Mouse (Mus musculus) midbrain, postnatal 0 days (tissue): ENCODE measurements at regions not wholly inside any gene's neighbourhood (a gene's known extent, or its start where the extent isn't known, plus 50 kb on each side); places are given as distances from the start of the nearest gene placed in this dataset.

Experiments used
- ATAC-seq: fragments of 200-750 bp; cut with Nextera tagmentation; 2 replicates; pipeline ENCODE4 v1.8.0; 2017; ENCODE audit warnings: moderate number of reproducible peaks, mild to moderate bottlenecking, moderate TSS enrichment, moderate library complexity; ENCODE audit not compliant: low FRiP score
- DNase-seq: peaks from one replicate; pipeline ENCODE4 v3.0.0-alpha.2; 2015; ENCODE audit warnings: low spot score
- H3K27ac ChIP-seq: fragments of 300-500 bp; sonication (generic); 2 replicates; pipeline ENCODE4 v1.5.1; 2014; ENCODE audit warnings: low read depth, mild to moderate bottlenecking, low read length, mixed read lengths
- H3K27me3 ChIP-seq: fragments of 300-500 bp; sonication (generic); 2 replicates; pipeline ENCODE4 v1.6.1; 2014; ENCODE audit warnings: low read length, control low read depth, mixed read lengths; ENCODE audit not compliant: insufficient read depth
- H3K36me3 ChIP-seq: fragments of 300-500 bp; sonication (generic); 2 replicates; pipeline ENCODE4 v1.6.1; 2014; ENCODE audit warnings: low read length, control low read depth, mixed read lengths; ENCODE audit not compliant: insufficient read depth
- H3K4me1 ChIP-seq: fragments of 300-500 bp; sonication (generic); 2 replicates; pipeline ENCODE4 v1.6.1; 2014; ENCODE audit warnings: mild to moderate bottlenecking, control low read depth, antibody characterized with exemption, low read length, mixed read lengths; ENCODE audit not compliant: insufficient read depth
- H3K4me2 ChIP-seq: fragments of 300-500 bp; sonication (generic); 2 replicates; pipeline ENCODE4 v1.6.1; 2014; ENCODE audit warnings: low read depth, mild to moderate bottlenecking, low read length, mixed read lengths; ENCODE audit not compliant: poor library complexity, severe bottlenecking
- H3K4me3 ChIP-seq: fragments of 300-500 bp; sonication (generic); 2 replicates; pipeline ENCODE4 v1.5.1; 2014; ENCODE audit warnings: low read depth, mild to moderate bottlenecking, low read length, moderate library complexity
- H3K9ac ChIP-seq: fragments of 300-500 bp; sonication (generic); replicated peaks from 2 replicates; pipeline ENCODE4 v1.6.1; 2014; ENCODE audit warnings: mild to moderate bottlenecking, low read length, moderate library complexity, mixed read lengths; ENCODE audit not compliant: poor library complexity, severe bottlenecking
- H3K9me3 ChIP-seq: fragments of 300-500 bp; sonication (generic); 2 replicates; pipeline ENCODE4 v1.6.1; 2016; ENCODE audit warnings: low read length, control low read depth
- CTCF ChIP-seq: IDR thresholded peaks from 2 replicates; pipeline ENCODE4 v1.5.1; 2016; ENCODE audit warnings: antibody characterized with exemption, mild to moderate bottlenecking
- WGBS: fragments of 180-500 bp; shearing (Covaris S2); extraction: QIAGEN DNeasy Blood & Tissue Kit; methylation state at CpG from one replicate; pipeline ENCODE4 v1.1.7; 2014; 5-methylcytosine and 5-hydroxymethylcytosine counted together

- H3K36me3 ChIP-seq = no peaks in the 10 kb centered on the region
- H3K4me3 ChIP-seq = no peak overlapping the region
- H3K9me3 ChIP-seq = no peaks in the 10 kb centered on the region
- H3K27me3 ChIP-seq = no peaks in the 10 kb centered on the region
- H3K4me2 ChIP-seq = no peak overlapping the region
- TF ChIP-seq CTCF = no peak
- H3K27ac ChIP-seq = no peak overlapping the region
- 29% methylated on average over 2 of the region's 2 CpGs for WGBS
- ATAC-seq = no peak
- no peaks in the 10 kb centered on the region for H3K4me1 ChIP-seq
- no peak overlapping the region for H3K9ac ChIP-seq
- no peak for DNase-seq
Measured at GRCm38 (mm10) chr14:55301996-55302395, 80.2 kb downstream of the Dhrs2 start.

GRCm38 (mm10) chr14:55313615-55314014 lies 91.8 kb downstream of the Dhrs2 start:
- no peak overlapping the region for H3K4me3 ChIP-seq
- H3K9ac ChIP-seq = no peak overlapping the region
- DNase-seq = no peak
- no peak for TF ChIP-seq CTCF
- no peaks in the 10 kb centered on the region for H3K9me3 ChIP-seq
- no peak overlapping the region for H3K27ac ChIP-seq
- H3K27me3 ChIP-seq = no peaks in the 10 kb centered on the region
- H3K4me2 ChIP-seq = no peak overlapping the region
- no peaks in the 10 kb centered on the region for H3K4me1 ChIP-seq
- no peak for ATAC-seq
- WGBS = 77% methylated on average over 6 of the region's 6 CpGs
- H3K36me3 ChIP-seq = no peaks in the 10 kb centered on the region

GRCm38 (mm10) chr14:55323897-55324296 lies 102.1 kb downstream of the Dhrs2 start:
- H3K4me1 ChIP-seq = no peaks in the 10 kb centered on the region
- H3K9ac ChIP-seq = no peak overlapping the region
- H3K4me2 ChIP-seq = no peak overlapping the region
- no peak for DNase-seq
- H3K27me3 ChIP-seq = no peaks in the 10 kb centered on the region
- no peak overlapping the region for H3K27ac ChIP-seq
- ATAC-seq = no peak
- no peaks in the 10 kb centered on the region for H3K9me3 ChIP-seq
- no peak for TF ChIP-seq CTCF
- H3K4me3 ChIP-seq = no peak overlapping the region
- H3K36me3 ChIP-seq = no peaks in the 10 kb centered on the region

GRCm38 (mm10) chr14:55324335-55324734 lies 102.5 kb downstream of the Dhrs2 start:
- DNase-seq (no peak), ATAC-seq (no peak)

GRCm38 (mm10) chr14:55333812-55334211 lies 112.0 kb downstream of the Dhrs2 start:
- Histone ChIP-seq H3K4me2 (no peak overlapping the region), H3K9ac (no peak overlapping the region), H3K27ac (no peak overlapping the region), H3K9me3 (no peaks in the 10 kb centered on the region), H3K4me3 (no peak overlapping the region), H3K27me3 (no peaks in the 10 kb centered on the region), H3K4me1 (no peaks in the 10 kb centered on the region), H3K36me3 (no peaks in the 10 kb centered on the region)
- TF ChIP-seq CTCF = no peak
- ATAC-seq (no peak), DNase-seq (no peak)
- 73% methylated on average over 3 of the region's 3 CpGs for WGBS

More at GRCm38 (mm10) chr14:55324335-55324734, 102.5 kb downstream of the Dhrs2 start:
- Histone ChIP-seq H3K4me3 (no peak overlapping the region), H3K27ac (no peak overlapping the region), H3K4me1 (no peaks in the 10 kb centered on the region), H3K9ac (no peak overlapping the region), H3K9me3 (no peaks in the 10 kb centered on the region), H3K36me3 (no peaks in the 10 kb centered on the region), H3K4me2 (no peak overlapping the region), H3K27me3 (no peaks in the 10 kb centered on the region)
- no peak for TF ChIP-seq CTCF
- WGBS = 61% methylated on average over 3 of the region's 3 CpGs

GRCm38 (mm10) chr14:55334305-55334704 lies 112.5 kb downstream of the Dhrs2 start:
- no peak for ATAC-seq

More at GRCm38 (mm10) chr14:55334305-55334704, 112.5 kb downstream of the Dhrs2 start:
- H3K4me3 ChIP-seq = no peak overlapping the region
- H3K4me1 ChIP-seq = no peaks in the 10 kb centered on the region
- DNase-seq = no peak
- TF ChIP-seq CTCF = no peak
- no peaks in the 10 kb centered on the region for H3K27me3 ChIP-seq
- no peaks in the 10 kb centered on the region for H3K9me3 ChIP-seq
- H3K27ac ChIP-seq = no peak overlapping the region
- H3K36me3 ChIP-seq = no peaks in the 10 kb centered on the region
- H3K4me2 ChIP-seq = no peak overlapping the region
- H3K9ac ChIP-seq = no peak overlapping the region
- WGBS = 86% methylated on average over 7 of the region's 7 CpGs
